Mouse (Mus musculus) layer of hippocampus, adult 8-10 months (tissue): ENCODE data around the gene Sbk3. TPM values are rescaled to one million over a fixed set of nuclear protein-coding genes. Genes with fewer than 3 reads are reported as not detected.
A peak's percentile ranks its signal among the peaks of the same experiment; 100 is the strongest.

Experiments
- DNase-seq, 2 experiments: peaks; one replicate each; pipeline ENCODE4 v3.0.0; 2022; ENCODE audit warnings: low spot score in 2 of 2
- total RNA-seq, 4 experiments: library from RNA; stranded (reverse); gene quantifications; 2 replicates each; pipeline ENCODE4 v1.2.4; 2022

Gene Sbk3
- total RNA-seq, 4 experiments from 2014 or later: 0.71 to 1.1 (median 0.98) TPM

GRCm38 (mm10) chr7:4934160-4934914 is 36.6 kb downstream of the Sbk3 start:
- DNase-seq: no peak

GRCm38 (mm10) chr7:4933103-4933502 is 37.9 kb downstream of the Sbk3 start:
- DNase-seq: no peak

- DNase-seq: no peak
Observed at GRCm38 (mm10) chr7:4928323-4928722, 42.6 kb downstream of the Sbk3 start.

- DNase-seq: no peak
Observed at GRCm38 (mm10) chr7:4927711-4928110, 43.3 kb downstream of the Sbk3 start.

GRCm38 (mm10) chr7:4926849-4927248 is 44.1 kb downstream of the Sbk3 start:
- no peak for DNase-seq

GRCm38 (mm10) chr7:4925441-4926381 is 45.3 kb downstream of the Sbk3 start, which contains the start of gene Ssc5d:
Gene Ssc5d (plus strand): TSS chr7:4925785.
- DNase-seq: no peak

GRCm38 (mm10) chr7:4924891-4925301 is 46.1 kb downstream of the Sbk3 start:
- no peak for DNase-seq

GRCm38 (mm10) chr7:4924483-4924882 is 46.5 kb downstream of the Sbk3 start:
- no peak for DNase-seq

GRCm38 (mm10) chr7:4923586-4924364 is 47.2 kb downstream of the Sbk3 start:
- peak in 1 of 2 experiments; percentile 60 for DNase-seq

- DNase-seq: peak; percentile 74 to 79
Observed at GRCm38 (mm10) chr7:4922931-4923565, 47.9 kb downstream of the Sbk3 start.

GRCm38 (mm10) chr7:4922508-4922907 is 48.5 kb downstream of the Sbk3 start:
- DNase-seq: peak; percentile 89 to 92

- DNase-seq: no peak
Observed at GRCm38 (mm10) chr7:4921824-4922482, 49.0 kb downstream of the Sbk3 start, which contains the start of gene Nat14. Gene Nat14 (plus strand): TSS chr7:4922028.

- no peak for DNase-seq
Observed at GRCm38 (mm10) chr7:4920976-4921823, 49.8 kb downstream of the Sbk3 start.

- DNase-seq: no peak
Observed at GRCm38 (mm10) chr7:4920496-4920895, 50.5 kb downstream of the Sbk3 start.

GRCm38 (mm10) chr7:4919971-4920370 is 51.0 kb downstream of the Sbk3 start:
- DNase-seq: no peak

GRCm38 (mm10) chr7:4919096-4919495 is 51.9 kb downstream of the Sbk3 start:
- no peak for DNase-seq

GRCm38 (mm10) chr7:4918681-4919080 is 52.3 kb downstream of the Sbk3 start:
- DNase-seq: no peak

- no peak for DNase-seq
Observed at GRCm38 (mm10) chr7:4917494-4917893, 53.5 kb downstream of the Sbk3 start.

GRCm38 (mm10) chr7:4915669-4916416 is 55.1 kb downstream of the Sbk3 start:
- DNase-seq: peak in 1 of 2 experiments; percentile 42
